Mouse (Mus musculus): ENCODE data around the gene Rara.

Gene Rara

GRCm38 (mm10) chr11:98938701-98939083 is 11.1 kb downstream of the Rara start:
- no peak for DNase-seq (ENCODE audit: low spot score)

GRCm38 (mm10) chr11:98939084-98939952 is 11.7 kb downstream of the Rara start:
- DNase-seq (ENCODE audit: low spot score): no peak

- no peak for DNase-seq (ENCODE audit: low spot score)
These were observed 12.5 kb downstream of the Rara start for GRCm38 (mm10) chr11:98939953-98940641.

GRCm38 (mm10) chr11:98940776-98941175 is 13.2 kb downstream of the Rara start:
- no peak for DNase-seq (ENCODE audit: low spot score)

GRCm38 (mm10) chr11:98941341-98941825 is 13.8 kb downstream of the Rara start:
- no peak for DNase-seq (ENCODE audit: low spot score)

GRCm38 (mm10) chr11:98941826-98942550 is 14.4 kb downstream of the Rara start:
- DNase-seq (ENCODE audit: low spot score): peak; percentile 94

GRCm38 (mm10) chr11:98942555-98942922 is 14.9 kb downstream of the Rara start:
- DNase-seq (ENCODE audit: low spot score): no peak

- DNase-seq (ENCODE audit: low spot score): peak; percentile 83
These were observed 15.5 kb downstream of the Rara start for GRCm38 (mm10) chr11:98942923-98943641.

- DNase-seq (ENCODE audit: low spot score): no peak
These were observed 16.3 kb downstream of the Rara start for GRCm38 (mm10) chr11:98943741-98944461.

- no peak for DNase-seq (ENCODE audit: low spot score)
These were observed 17.4 kb downstream of the Rara start for GRCm38 (mm10) chr11:98944897-98945604.

- DNase-seq (ENCODE audit: low spot score): no peak
These were observed 18.0 kb downstream of the Rara start for GRCm38 (mm10) chr11:98945605-98945977.

- DNase-seq (ENCODE audit: low spot score): no peak
These were observed 20.5 kb downstream of the Rara start for GRCm38 (mm10) chr11:98947969-98948569.

GRCm38 (mm10) chr11:98949242-98949957 is 21.8 kb downstream of the Rara start:
- no peak for DNase-seq (ENCODE audit: low spot score)

- DNase-seq (ENCODE audit: low spot score): no peak
These were observed 22.4 kb downstream of the Rara start for GRCm38 (mm10) chr11:98949958-98950460.

- no peak for DNase-seq (ENCODE audit: low spot score)
These were observed 22.9 kb downstream of the Rara start for GRCm38 (mm10) chr11:98950484-98950883.

GRCm38 (mm10) chr11:98951026-98951906 is 23.6 kb downstream of the Rara start:
- DNase-seq (ENCODE audit: low spot score): peak; percentile 82

GRCm38 (mm10) chr11:98952111-98952510 is 24.5 kb downstream of the Rara start:
- no peak for DNase-seq (ENCODE audit: low spot score)

GRCm38 (mm10) chr11:98952736-98953135 is 25.1 kb downstream of the Rara start:
- peak; percentile 68 for DNase-seq (ENCODE audit: low spot score)
